Mouse (Mus musculus) hematopoietic stem cell, adult 5-6 weeks (primary cell): ENCODE measurements at regions not wholly inside any gene's neighbourhood (a gene's known extent, or its start where the extent isn't known, plus 50 kb on each side); places are given as distances from the start of the nearest gene placed in this dataset.

Source experiments
- ATAC-seq, 2 experiments: fragments of 125-278 bp in 1 of 2; replicated peaks in 1 of 2; 2 replicates each; pipeline ENCODE4 v1.8.0; 2016 to 2017; ENCODE audit warnings: inconsistent platforms in 2 of 2, mild to moderate bottlenecking in 2 of 2, moderate number of reproducible peaks in 2 of 2, low read depth in 1 of 2, moderate TSS enrichment in 1 of 2; ENCODE audit not compliant: low FRiP score in 2 of 2, poor library complexity in 2 of 2, severe bottlenecking in 2 of 2, insufficient read depth in 1 of 2, low TSS enrichment in 1 of 2

GRCm38 (mm10) chr2:50656351-50656750, 359.8 kb upstream of the Mmadhc start:
- no peak for ATAC-seq

- ATAC-seq = no peak
These were observed 358.3 kb upstream of the Mmadhc start for GRCm38 (mm10) chr2:50654953-50655324.

GRCm38 (mm10) chr2:50654221-50654952, 357.8 kb upstream of the Mmadhc start:
- ATAC-seq = no peak

GRCm38 (mm10) chr2:50653121-50653615, 356.6 kb upstream of the Mmadhc start:
- ATAC-seq = no peak

- ATAC-seq = no peak
These were observed 353.1 kb upstream of the Mmadhc start for GRCm38 (mm10) chr2:50649656-50650055.

- no peak for ATAC-seq
These were observed 346.6 kb upstream of the Mmadhc start for GRCm38 (mm10) chr2:50643219-50643618.

GRCm38 (mm10) chr2:50642198-50642597, 345.6 kb upstream of the Mmadhc start:
- no peak for ATAC-seq

- no peak for ATAC-seq
These were observed 339.3 kb upstream of the Mmadhc start for GRCm38 (mm10) chr2:50635896-50636295.

- no peak for ATAC-seq
These were observed 335.2 kb upstream of the Mmadhc start for GRCm38 (mm10) chr2:50631786-50632185.

- ATAC-seq = no peak
These were observed 330.9 kb upstream of the Mmadhc start for GRCm38 (mm10) chr2:50627501-50627900.

- ATAC-seq = no peak
These were observed 328.7 kb upstream of the Mmadhc start for GRCm38 (mm10) chr2:50625233-50625749.

- peak in 1 of 2 experiments; percentile 69; a peak in 2 of 4 replicates for ATAC-seq
These were observed 312.5 kb upstream of the Mmadhc start for GRCm38 (mm10) chr2:50609086-50609485.

GRCm38 (mm10) chr2:50589195-50589594, 292.6 kb upstream of the Mmadhc start:
- ATAC-seq = peak in 1 of 2 experiments; percentile 78; a peak in 1 of 4 replicates

GRCm38 (mm10) chr2:50588652-50589051, 292.1 kb upstream of the Mmadhc start:
- ATAC-seq = peak in 1 of 2 experiments; percentile 58; a peak in 2 of 4 replicates

- no peak for ATAC-seq
These were observed 289.9 kb upstream of the Mmadhc start for GRCm38 (mm10) chr2:50586321-50587050.

- no peak for ATAC-seq
These were observed 283.0 kb upstream of the Mmadhc start for GRCm38 (mm10) chr2:50579620-50580019.

GRCm38 (mm10) chr2:50578278-50579043, 281.9 kb upstream of the Mmadhc start:
- ATAC-seq = no peak

GRCm38 (mm10) chr2:50577736-50578135, 281.1 kb upstream of the Mmadhc start:
- ATAC-seq = no peak
